Mouse (Mus musculus) cerebellum, adult 2 months (tissue): ENCODE results near the gene Slc25a12.

Experiments
- CTCF ChIP-seq: fragments of 200-500 bp; IDR thresholded peaks from 2 replicates; pipeline ENCODE4 v1.5.1; 2011; ENCODE audit warnings: low read depth, mild to moderate bottlenecking, control low read depth, low read length, moderate library complexity, borderline replicate concordance; ENCODE audit not compliant: insufficient read depth
- POLR2A ChIP-seq: fragments of 200-500 bp; IDR thresholded peaks from 2 replicates; pipeline ENCODE4 v1.6.1; 2011; ENCODE audit warnings: low read length, control low read depth, borderline replicate concordance; ENCODE audit not compliant: insufficient read depth

- no peak for TF ChIP-seq POLR2A
- TF ChIP-seq CTCF: no peak
Observed at GRCm38 (mm10) chr2:71387766-71388165, 20.2 kb upstream of the Slc25a12 start.
